Mouse (Mus musculus) liver, embryonic 14.5 days (tissue): ENCODE data around the gene Spta1. TPM values are rescaled to one million over a fixed set of nuclear protein-coding genes. Genes with fewer than 3 reads are reported as not detected.

Experiments
- ATAC-seq: fragments of 200-750 bp; cut with Nextera tagmentation; 2 replicates; pipeline ENCODE4 v1.8.0; 2017; ENCODE audit warnings: moderate number of reproducible peaks, mild to moderate bottlenecking, moderate library complexity; ENCODE audit not compliant: insufficient read depth
- DNase-seq, 3 experiments: peaks; one replicate each; pipeline ENCODE4 v3.0.0-alpha.2; 2012 to 2013; ENCODE audit warnings: low read depth in 3 of 3, low spot score in 3 of 3
- H3K27ac ChIP-seq: fragments of 300-500 bp; sonication (generic); 2 replicates; pipeline ENCODE4 v1.5.1; 2014; ENCODE audit warnings: moderate library complexity, mild to moderate bottlenecking, control low read depth, inconsistent platforms
- H3K27me3 ChIP-seq: fragments of 300-500 bp; sonication (generic); 2 replicates; pipeline ENCODE4 v1.6.1; 2014; ENCODE audit warnings: mild to moderate bottlenecking, low read length, moderate library complexity; ENCODE audit not compliant: control insufficient read depth, insufficient read depth
- H3K36me3 ChIP-seq: fragments of 300-500 bp; sonication (generic); replicated peaks from 2 replicates; pipeline ENCODE4 v1.6.1; 2014; ENCODE audit warnings: low read depth; ENCODE audit not compliant: control insufficient read depth, insufficient read depth
- H3K4me1 ChIP-seq, 2 experiments: fragments of 200-500 bp in 1 of 2; fragments of 300-500 bp in 1 of 2; sonication (generic) in 1 of 2; replicated peaks; 2 replicates each; pipeline ENCODE4 v1.6.1; 2012 to 2014; ENCODE audit warnings: antibody characterized with exemption in 1 of 2, inconsistent platforms in 1 of 2, low read length in 1 of 2; ENCODE audit not compliant: control insufficient read depth in 2 of 2, insufficient read depth in 2 of 2
- H3K4me2 ChIP-seq: fragments of 300-500 bp; sonication (generic); 2 replicates; pipeline ENCODE4 v1.6.1; 2014; ENCODE audit warnings: low read depth, mild to moderate bottlenecking, control low read depth, moderate library complexity
- H3K4me3 ChIP-seq, 2 experiments: fragments of 200-500 bp in 1 of 2; fragments of 300-500 bp in 1 of 2; sonication (generic) in 1 of 2; 2 replicates each; pipeline ENCODE4 v1.5.1; 2012 to 2014; ENCODE audit warnings: low read depth in 2 of 2, low read length in 2 of 2, mild to moderate bottlenecking in 2 of 2, control low read depth in 1 of 2, inconsistent platforms in 1 of 2, moderate library complexity in 1 of 2; ENCODE audit not compliant: insufficient read depth in 1 of 2
- H3K9ac ChIP-seq: fragments of 300-500 bp; sonication (generic); replicated peaks from 2 replicates; pipeline ENCODE4 v1.6.1; 2014; ENCODE audit warnings: mild to moderate bottlenecking, control low read depth, moderate library complexity
- H3K9me3 ChIP-seq: fragments of 300-500 bp; sonication (generic); 2 replicates; pipeline ENCODE4 v1.6.1; 2016; ENCODE audit warnings: low read length, mixed read lengths; ENCODE audit not compliant: control insufficient read depth
- CTCF ChIP-seq: IDR thresholded peaks from 2 replicates; pipeline ENCODE4 v1.5.1; 2016; ENCODE audit warnings: antibody characterized with exemption, low read depth, control low read depth
- EP300 ChIP-seq: IDR thresholded peaks from 2 replicates; pipeline ENCODE4 v1.6.1; 2016; ENCODE audit warnings: antibody characterized with exemption, low read depth
- WGBS: fragments of 180-500 bp; shearing (Covaris S2); extraction: QIAGEN DNeasy Blood & Tissue Kit; methylation state at CpG from one replicate; pipeline ENCODE4 v1.1.7; 2014; ENCODE audit not compliant: insufficient replicate concordance; 5-methylcytosine and 5-hydroxymethylcytosine counted together
- polyA plus RNA-seq, 2 experiments: library from polyadenylated mRNA; depleted of rRNA in 1 of 2; stranded (reverse) in 1 of 2; unstranded in 1 of 2; fragments of >200 nt; fragmentation: Nextera tagmentation in 1 of 2; extraction: Ambion mirVana in 1 of 2; gene quantifications; 2 replicates each; pipeline versions ENCODE4 v1.2.1 to v1.2.3; 2012 to 2014

Gene Spta1
- 23.1 and 38.7 TPM in 2 replicates for polyA plus RNA-seq (2012; rRNA removed)
- 45.0 and 49.1 TPM in 2 replicates for polyA plus RNA-seq (2014; fragmentation: Nextera tagmentation; extraction: Ambion mirVana)

- Histone ChIP-seq H3K4me1 (peaks cover 21 to 27% of the 10 kb centered on the region in 2 experiments), H3K27ac (peak within 1 kb of the TSS; percentile 98), H3K9ac (peak within 1 kb of the TSS; percentile 89), H3K4me2 (peak within 1 kb of the TSS; percentile 95), H3K27me3 (no peaks in the 10 kb centered on the region), H3K36me3 (peaks cover 28% of the 10 kb centered on the region), H3K9me3 (no peaks in the 10 kb centered on the region), H3K4me3 (peak within 1 kb of the TSS; percentile 70 to 86)
- ATAC-seq (peak; percentile 76), DNase-seq (peak; percentile 88 to 90 (median 89))
- 8% methylated on average over 3 of the region's 3 CpGs for WGBS
- no peak for TF ChIP-seq CTCF
- TF ChIP-seq EP300: peak; percentile 90
Measured at GRCm38 (mm10) chr1:174172605-174173004, at the start of gene Spta1. Gene Spta1 (plus strand): TSS chr1:174172776.

GRCm38 (mm10) chr1:174131217-174131616 lies 41.4 kb upstream of the Spta1 start, which contains the start of gene Olfr424:
Gene Olfr424 (plus strand): TSS chr1:174131517.
- TF ChIP-seq EP300 (no peak), CTCF (no peak)
- Histone ChIP-seq H3K4me3 (no peak within 1 kb of the TSS), H3K9ac (no peak within 1 kb of the TSS), H3K27me3 (no peaks in the 10 kb centered on the region), H3K4me1 (no peaks in the 10 kb centered on the region), H3K9me3 (no peaks in the 10 kb centered on the region), H3K36me3 (no peaks in the 10 kb centered on the region), H3K4me2 (no peak within 1 kb of the TSS), H3K27ac (no peak within 1 kb of the TSS)
- DNase-seq (no peak), ATAC-seq (no peak)
- 55% methylated on average over 3 of the region's 3 CpGs for WGBS

DNA sequence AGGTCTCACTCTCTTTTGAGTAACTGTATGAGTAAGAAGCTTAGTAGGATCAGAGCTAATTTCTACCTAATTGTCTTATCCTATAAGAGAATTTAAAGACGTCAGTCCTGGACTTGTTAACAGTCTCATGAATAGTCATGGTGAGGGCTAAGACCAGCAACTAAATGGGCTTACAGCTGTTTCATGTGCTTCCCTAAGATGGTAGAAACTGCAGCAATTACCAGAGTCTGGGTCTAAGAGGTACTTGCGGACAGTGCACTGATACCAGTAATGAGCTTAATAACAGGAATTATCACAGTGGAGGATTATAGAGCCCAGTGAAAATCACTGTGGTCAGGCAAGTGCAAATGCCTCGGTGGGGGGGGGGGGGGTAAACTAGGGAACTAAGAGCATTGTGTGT lies 40.6 kb upstream of the Spta1 start:
- H3K36me3 ChIP-seq: no peaks in the 10 kb centered on the region
- H3K4me1 ChIP-seq: no peaks in the 10 kb centered on the region
- 68% methylated on average over 3 of the region's 3 CpGs for WGBS
- H3K4me2 ChIP-seq: no peak overlapping the region
- ATAC-seq (no peak), DNase-seq (no peak)
- TF ChIP-seq EP300: no peak
- no peak for TF ChIP-seq CTCF
- H3K4me3 ChIP-seq: no peak overlapping the region
- no peaks in the 10 kb centered on the region for H3K9me3 ChIP-seq
- H3K27me3 ChIP-seq: no peaks in the 10 kb centered on the region
- H3K27ac ChIP-seq: no peak overlapping the region
- H3K9ac ChIP-seq: no peak overlapping the region

- Histone ChIP-seq H3K9ac (no peak overlapping the region), H3K4me1 (no peaks in the 10 kb centered on the region), H3K27me3 (no peaks in the 10 kb centered on the region; the same call in 1 of the 2 replicates), H3K9me3 (no peaks in the 10 kb centered on the region), H3K4me3 (no peak overlapping the region), H3K27ac (no peak overlapping the region), H3K4me2 (no peak overlapping the region), H3K36me3 (no peaks in the 10 kb centered on the region)
- ATAC-seq (no peak), DNase-seq (no peak)
- WGBS: 31% methylated on average over 2 of the region's 2 CpGs
- TF ChIP-seq EP300 (no peak), CTCF (no peak)
Measured at GRCm38 (mm10) chr1:174141384-174141783, 31.2 kb upstream of the Spta1 start.

DNA sequence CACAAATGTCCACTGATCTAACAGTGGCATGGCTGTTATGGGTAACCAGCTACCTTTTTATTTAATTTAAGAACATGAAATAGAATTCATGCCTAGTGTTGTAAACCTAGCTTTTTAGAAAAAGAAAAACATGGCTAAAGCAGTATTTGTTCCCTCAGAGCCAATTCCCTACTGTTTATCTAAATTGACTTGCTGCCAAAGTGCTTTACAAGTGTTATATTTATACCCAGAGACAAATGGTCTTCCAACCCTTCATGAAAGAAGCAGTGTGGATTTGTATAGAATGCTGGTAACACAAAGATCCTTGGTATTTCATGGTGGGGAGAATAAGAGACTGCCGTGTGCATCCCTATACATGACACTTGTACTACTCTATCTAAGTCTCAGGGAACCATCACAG lies 25.9 kb upstream of the Spta1 start:
- DNase-seq (no peak), ATAC-seq (peak; percentile 22; the same call in 1 of the 2 replicates)
- Histone ChIP-seq H3K4me3 (no peak overlapping the region), H3K9ac (no peak overlapping the region), H3K27me3 (no peaks in the 10 kb centered on the region; the same call in 1 of the 2 replicates), H3K4me1 (no peaks in the 10 kb centered on the region), H3K4me2 (no peak overlapping the region), H3K9me3 (no peaks in the 10 kb centered on the region), H3K36me3 (no peaks in the 10 kb centered on the region), H3K27ac (no peak overlapping the region)
- WGBS: 73% methylated on average over 1 of the region's 1 CpGs
- TF ChIP-seq EP300 (no peak), CTCF (no peak)
